Mouse (Mus musculus): ENCODE data around the gene Ak6. TPM values are rescaled to one million over a fixed set of nuclear protein-coding genes. Genes with fewer than 3 reads are reported as not detected.

Ak6 gene
- polyA plus RNA-seq, 1 experiment from 2014 or later, result 221 TPM

DNA sequence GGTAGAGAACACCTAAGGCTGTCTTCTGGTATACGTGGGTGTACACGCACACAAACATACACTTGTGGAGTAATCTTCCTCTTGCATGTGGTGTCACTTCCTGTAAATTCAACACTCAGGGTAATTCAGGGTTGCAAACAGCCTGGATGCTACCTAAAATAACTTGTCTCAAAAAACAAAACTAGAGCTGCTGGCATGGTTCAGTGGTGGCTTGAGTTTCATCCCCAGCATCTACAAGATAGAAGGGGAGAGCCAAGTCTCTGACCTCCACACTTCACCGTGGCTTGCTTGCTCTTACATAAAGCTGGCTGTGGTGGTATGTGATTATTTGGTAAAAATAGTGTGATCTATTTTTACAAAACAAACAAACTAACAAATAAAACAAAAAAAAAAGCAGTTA lies 46.8 kb downstream of the Ak6 start:
- Histone ChIP-seq H3K4me1 (ENCODE audit: control insufficient read depth, insufficient read depth, low read length) (no peaks in the 10 kb centered on the region), H3K9ac (ENCODE audit: low read length) (no peak overlapping the region), H3K4me2 (ENCODE audit: low read depth, low read length) (no peak overlapping the region), H3K27ac (ENCODE audit: low read length) (no peak overlapping the region), H3K4me3 (replicated peaks; ENCODE audit: low read length) (no peak overlapping the region), H3K36me3 (ENCODE audit: control insufficient read depth, insufficient read depth, low read length) (peaks cover 22% of the 10 kb centered on the region; the same call in 1 of the 2 replicates), H3K27me3 (ENCODE audit: control insufficient read depth, insufficient read depth, low read length) (no peaks in the 10 kb centered on the region), H3K9me3 (replicated peaks; ENCODE audit: control insufficient read depth, low read length) (no peaks in the 10 kb centered on the region)
- no peak for ATAC-seq (ENCODE audit: insufficient read depth, low FRiP score)
- WGBS, result 92% methylated on average over 3 of the region's 3 CpGs

DNA sequence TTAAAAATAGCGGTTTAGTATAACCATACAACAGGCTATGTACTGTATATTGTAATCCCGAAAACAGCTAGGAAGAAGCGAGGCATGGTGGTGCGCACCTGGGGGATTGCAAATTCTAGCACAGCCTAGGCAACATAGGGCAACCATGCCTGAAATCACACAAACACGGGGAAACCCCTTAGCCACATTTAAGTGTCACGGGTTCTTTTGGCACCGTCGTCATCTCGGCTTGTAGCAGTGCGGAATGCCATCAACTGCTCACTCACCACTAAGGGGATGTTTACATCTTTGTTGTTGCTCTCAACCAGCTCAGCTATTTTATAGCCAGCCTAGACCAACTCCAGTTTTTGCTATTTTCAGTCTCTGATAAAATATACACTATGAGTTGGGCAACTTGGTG lies 48.1 kb downstream of the Ak6 start:
- no peak for ATAC-seq (ENCODE audit: insufficient read depth, low FRiP score)
- Histone ChIP-seq H3K9ac (ENCODE audit: low read length) (no peak overlapping the region), H3K4me1 (ENCODE audit: control insufficient read depth, insufficient read depth, low read length) (no peaks in the 10 kb centered on the region), H3K36me3 (ENCODE audit: control insufficient read depth, insufficient read depth, low read length) (peaks cover 33% of the 10 kb centered on the region), H3K4me2 (ENCODE audit: low read depth, low read length) (no peak overlapping the region), H3K9me3 (replicated peaks; ENCODE audit: control insufficient read depth, low read length) (no peaks in the 10 kb centered on the region), H3K4me3 (replicated peaks; ENCODE audit: low read length) (no peak overlapping the region), H3K27ac (ENCODE audit: low read length) (no peak overlapping the region), H3K27me3 (ENCODE audit: control insufficient read depth, insufficient read depth, low read length) (no peaks in the 10 kb centered on the region)
- 94% methylated on average over 10 of the region's 10 CpGs for WGBS

DNA sequence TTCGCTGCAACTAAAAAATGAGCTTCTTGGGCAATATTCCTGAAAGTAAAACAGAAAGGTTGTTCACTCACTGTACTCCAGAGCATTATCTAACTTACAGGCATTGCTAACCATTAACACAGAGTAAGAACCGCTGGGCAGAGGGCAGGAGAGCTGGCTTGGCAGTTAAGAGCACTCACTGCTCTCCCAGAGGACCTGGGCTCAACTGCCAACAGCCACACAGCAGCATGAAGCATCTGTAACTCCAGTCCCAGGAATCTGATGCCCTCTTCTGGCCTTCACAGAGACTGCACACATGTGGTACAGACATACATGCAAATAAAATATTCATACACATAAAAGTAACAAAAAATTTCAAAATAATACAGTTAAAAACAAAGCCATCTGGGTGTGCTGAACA lies 52.7 kb downstream of the Ak6 start:
- Histone ChIP-seq H3K4me3 (replicated peaks; ENCODE audit: low read length) (no peak overlapping the region), H3K27me3 (ENCODE audit: control insufficient read depth, insufficient read depth, low read length) (no peaks in the 10 kb centered on the region), H3K36me3 (ENCODE audit: control insufficient read depth, insufficient read depth, low read length) (peaks cover 46% of the 10 kb centered on the region), H3K9ac (ENCODE audit: low read length) (no peak overlapping the region), H3K9me3 (replicated peaks; ENCODE audit: control insufficient read depth, low read length) (no peaks in the 10 kb centered on the region), H3K27ac (ENCODE audit: low read length) (no peak overlapping the region), H3K4me1 (ENCODE audit: control insufficient read depth, insufficient read depth, low read length) (no peaks in the 10 kb centered on the region), H3K4me2 (ENCODE audit: low read depth, low read length) (no peak overlapping the region)
- ATAC-seq (ENCODE audit: insufficient read depth, low FRiP score), result no peak
- 90% methylated on average over 2 of the region's 2 CpGs for WGBS

DNA sequence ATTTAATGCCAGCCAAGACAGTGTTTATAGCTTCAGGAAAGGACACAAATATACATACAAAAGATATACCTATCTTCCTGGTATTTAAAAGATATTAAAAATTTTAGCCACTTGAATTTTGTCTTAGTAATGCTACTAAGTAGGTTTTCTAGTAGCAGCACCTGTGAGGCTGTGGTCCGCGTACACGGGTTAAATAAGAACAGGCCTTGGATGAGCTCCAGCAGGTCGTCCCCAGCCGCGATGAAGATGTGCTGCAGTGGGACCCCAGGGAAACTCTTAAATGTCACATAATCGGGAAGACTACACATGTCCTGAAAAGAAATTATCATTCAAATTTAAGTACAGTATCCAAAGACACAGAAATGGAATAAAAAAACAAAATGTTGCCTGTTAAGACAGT lies 55.4 kb downstream of the Ak6 start:
- Histone ChIP-seq H3K27ac (ENCODE audit: low read length) (no peak overlapping the region), H3K9me3 (replicated peaks; ENCODE audit: control insufficient read depth, low read length) (no peaks in the 10 kb centered on the region), H3K4me1 (ENCODE audit: control insufficient read depth, insufficient read depth, low read length) (no peaks in the 10 kb centered on the region), H3K4me2 (ENCODE audit: low read depth, low read length) (no peak overlapping the region), H3K27me3 (ENCODE audit: control insufficient read depth, insufficient read depth, low read length) (no peaks in the 10 kb centered on the region), H3K4me3 (replicated peaks; ENCODE audit: low read length) (no peak overlapping the region), H3K36me3 (ENCODE audit: control insufficient read depth, insufficient read depth, low read length) (peaks cover 42% of the 10 kb centered on the region), H3K9ac (ENCODE audit: low read length) (no peak overlapping the region)
- 93% methylated on average over 7 of the region's 7 CpGs for WGBS
- ATAC-seq (ENCODE audit: insufficient read depth, low FRiP score), result no peak

DNA sequence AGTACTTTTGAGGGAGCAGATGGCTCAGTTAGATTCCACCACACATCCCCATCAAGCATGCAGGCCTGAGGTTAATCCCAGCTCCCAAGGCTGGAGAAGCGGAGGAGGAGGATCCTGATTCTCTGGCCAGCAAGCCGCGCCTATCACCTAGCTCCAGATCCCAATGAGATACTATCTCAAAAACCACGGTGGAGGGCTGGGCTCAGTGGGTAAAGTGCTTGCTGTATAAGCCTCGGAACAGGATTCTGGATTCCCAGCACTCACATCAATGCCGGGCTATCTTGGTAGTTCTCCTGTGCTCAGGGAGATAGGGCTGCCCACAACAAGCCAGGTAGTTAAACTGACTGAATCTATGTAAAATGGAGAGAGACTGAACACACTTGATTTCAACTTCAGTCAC lies 64.7 kb downstream of the Ak6 start:
- no peaks in the 10 kb centered on the region for H3K4me1 ChIP-seq (ENCODE audit: control insufficient read depth, insufficient read depth, low read length)
- H3K27ac ChIP-seq (ENCODE audit: low read length), result no peak overlapping the region
- H3K4me3 ChIP-seq (replicated peaks; ENCODE audit: low read length), result no peak overlapping the region
- no peak for ATAC-seq (ENCODE audit: insufficient read depth, low FRiP score)
- 91% methylated on average over 6 of the region's 6 CpGs for WGBS
- H3K36me3 ChIP-seq (ENCODE audit: control insufficient read depth, insufficient read depth, low read length), result peaks cover 15% of the 10 kb centered on the region
- no peaks in the 10 kb centered on the region for H3K27me3 ChIP-seq (ENCODE audit: control insufficient read depth, insufficient read depth, low read length)
- H3K9ac ChIP-seq (ENCODE audit: low read length), result no peak overlapping the region
- no peaks in the 10 kb centered on the region for H3K9me3 ChIP-seq (replicated peaks; ENCODE audit: control insufficient read depth, low read length)
- H3K4me2 ChIP-seq (ENCODE audit: low read depth, low read length), result no peak overlapping the region

Other genes with a start within 250 kb of the Ak6 start
- 0.91 and 1.7 TPM in 2 replicates for gene Naip1, start 198.1 kb upstream of the Ak6 start, polyA plus RNA-seq (2015; fragmentation: Nextera tagmentation; extraction: Ambion mirVana)
- gene Gtf2h2, start 158.4 kb upstream of the Ak6 start, polyA plus RNA-seq (2015; fragmentation: Nextera tagmentation; extraction: Ambion mirVana), result 55.7 and 58.6 TPM in 2 replicates
- 65.9 and 76.9 TPM in 2 replicates for gene Ocln, start 98.3 kb upstream of the Ak6 start, polyA plus RNA-seq (2015; fragmentation: Nextera tagmentation; extraction: Ambion mirVana)
- 19.0 and 21.6 TPM in 2 replicates for gene Marveld2, start 34.0 kb upstream of the Ak6 start, polyA plus RNA-seq (2015; fragmentation: Nextera tagmentation; extraction: Ambion mirVana)
- 19.0 and 21.2 TPM in 2 replicates for gene Rad17, start 72 bp downstream of the Ak6 start, polyA plus RNA-seq (2015; fragmentation: Nextera tagmentation; extraction: Ambion mirVana)
- gene Taf9, start 600 bp downstream of the Ak6 start, polyA plus RNA-seq (2015; fragmentation: Nextera tagmentation; extraction: Ambion mirVana), result 6.0 and 12.8 TPM in 2 replicates
- gene Ccdc125, start 18.7 kb downstream of the Ak6 start, polyA plus RNA-seq (2015; fragmentation: Nextera tagmentation; extraction: Ambion mirVana), result 8.1 and 8.4 TPM in 2 replicates
- gene Cdk7, start 80.0 kb downstream of the Ak6 start, polyA plus RNA-seq (2015; fragmentation: Nextera tagmentation; extraction: Ambion mirVana), result 69.4 and 78.0 TPM in 2 replicates
- 147 and 163 TPM in 2 replicates for gene Mrps36, start 93.7 kb downstream of the Ak6 start, polyA plus RNA-seq (2015; fragmentation: Nextera tagmentation; extraction: Ambion mirVana)
- gene Cenph, start 124.9 kb downstream of the Ak6 start, polyA plus RNA-seq (2015; fragmentation: Nextera tagmentation; extraction: Ambion mirVana), result 24.9 and 25.7 TPM in 2 replicates
- 173 and 187 TPM in 2 replicates for gene Ccnb1, start 135.6 kb downstream of the Ak6 start, polyA plus RNA-seq (2015; fragmentation: Nextera tagmentation; extraction: Ambion mirVana)
- 47.3 and 53.7 TPM in 2 replicates for gene Slc30a5, start 182.4 kb downstream of the Ak6 start, polyA plus RNA-seq (2015; fragmentation: Nextera tagmentation; extraction: Ambion mirVana)

All from stomach, embryonic 16.5 days (tissue).